Mouse (Mus musculus): Measurements from ENCODE around the gene Mta3.
A peak's percentile ranks its signal among the peaks of the same experiment; 100 is the strongest.

- TF ChIP-seq CTCF (IDR thresholded peaks at IDR 0.05; ENCODE audit: borderline replicate concordance, control insufficient read depth, extremely low read depth, insufficient read depth, low read length, poor library complexity) (0 out of 2 replicates have a peak, but pooled peaks have one; percentile 9), POLR2A (IDR thresholded peaks at IDR 0.05; ENCODE audit: control insufficient read depth, extremely low read depth, insufficient read depth, low read length, poor library complexity) (no peak)
These were observed 429 bp upstream of the Mta3 start for GRCm38 (mm10) chr17:83705352-83706115.

Data from thymus, adult 2 months (tissue).